Mouse (Mus musculus) layer of hippocampus, postnatal 36 days (tissue): ENCODE results near the gene Rps6ka5. TPM values are rescaled to one million over a fixed set of nuclear protein-coding genes. Genes with fewer than 3 reads are reported as not detected.

Experiments used
- DNase-seq, 2 experiments: peaks; one replicate each; pipeline ENCODE4 v3.0.0; 2022
- total RNA-seq, 2 experiments: library from RNA; stranded (reverse); gene quantifications; 2 replicates each; pipeline ENCODE4 v1.2.3; 2021

Rps6ka5 gene
- total RNA-seq, 2 experiments from 2014 or later: 21.9 to 22.7 TPM

- no peak for DNase-seq
Measured at GRCm38 (mm10) chr12:100594700-100595099, 132.1 kb downstream of the Rps6ka5 start.

GRCm38 (mm10) chr12:100586601-100587000, 140.2 kb downstream of the Rps6ka5 start:
- DNase-seq: no peak

GRCm38 (mm10) chr12:100579221-100579620, 147.6 kb downstream of the Rps6ka5 start:
- no peak for DNase-seq

- peak in 1 of 2 experiments; percentile 27 for DNase-seq
Measured at GRCm38 (mm10) chr12:100578291-100578690, 148.5 kb downstream of the Rps6ka5 start.

GRCm38 (mm10) chr12:100575739-100576138, 151.0 kb downstream of the Rps6ka5 start:
- DNase-seq: no peak

GRCm38 (mm10) chr12:100570522-100571072, 156.2 kb downstream of the Rps6ka5 start:
- DNase-seq: no peak

GRCm38 (mm10) chr12:100568831-100569230, 158.0 kb downstream of the Rps6ka5 start:
- DNase-seq: peak; percentile 49 to 57

GRCm38 (mm10) chr12:100568105-100568504, 158.7 kb downstream of the Rps6ka5 start:
- DNase-seq: no peak

- no peak for DNase-seq
Measured at GRCm38 (mm10) chr12:100567627-100568026, 159.2 kb downstream of the Rps6ka5 start.

GRCm38 (mm10) chr12:100553675-100554074, 173.1 kb downstream of the Rps6ka5 start:
- DNase-seq: no peak

GRCm38 (mm10) chr12:100551972-100552371, 174.8 kb downstream of the Rps6ka5 start:
- no peak for DNase-seq

- DNase-seq: no peak
Measured at GRCm38 (mm10) chr12:100544194-100544567, 182.6 kb downstream of the Rps6ka5 start.

GRCm38 (mm10) chr12:100543437-100544193, 183.2 kb downstream of the Rps6ka5 start:
- DNase-seq: no peak

- DNase-seq: no peak
Measured at GRCm38 (mm10) chr12:100542494-100542893, 184.3 kb downstream of the Rps6ka5 start.

- DNase-seq: no peak
Measured at GRCm38 (mm10) chr12:100542076-100542475, 184.7 kb downstream of the Rps6ka5 start.

GRCm38 (mm10) chr12:100539158-100539714, 187.5 kb downstream of the Rps6ka5 start:
- DNase-seq: no peak

- DNase-seq: no peak
Measured at GRCm38 (mm10) chr12:100538445-100539157, 188.2 kb downstream of the Rps6ka5 start.

- DNase-seq: no peak
Measured at GRCm38 (mm10) chr12:100537091-100537490, 189.7 kb downstream of the Rps6ka5 start.

- DNase-seq: no peak
Measured at GRCm38 (mm10) chr12:100535028-100535427, 191.8 kb downstream of the Rps6ka5 start.

GRCm38 (mm10) chr12:100534028-100534427, 192.8 kb downstream of the Rps6ka5 start:
- DNase-seq: no peak

GRCm38 (mm10) chr12:100533209-100533608, 193.6 kb downstream of the Rps6ka5 start:
- DNase-seq: no peak

GRCm38 (mm10) chr12:100531740-100532139, 195.0 kb downstream of the Rps6ka5 start:
- DNase-seq: no peak

- no peak for DNase-seq
Measured at GRCm38 (mm10) chr12:100530871-100531270, 195.9 kb downstream of the Rps6ka5 start.
